Mouse (Mus musculus): ENCODE data around the gene Camta1. TPM values are rescaled to one million over a fixed set of nuclear protein-coding genes. Genes with fewer than 3 reads are reported as not detected.

Camta1 gene
- polyA plus RNA-seq, 1 experiment from 2014 or later, result 77.1 TPM

- WGBS, result 92% methylated on average over 7 of the region's 7 CpGs
- Histone ChIP-seq H3K9me3 (replicated peaks) (no peaks in the 10 kb centered on the region), H3K4me3 (replicated peaks) (no peak overlapping the region), H3K36me3 (no peaks in the 10 kb centered on the region), H3K9ac (no peak overlapping the region), H3K4me1 (no peaks in the 10 kb centered on the region), H3K4me2 (replicated peaks) (no peak overlapping the region), H3K27ac (replicated peaks) (no peak overlapping the region), H3K27me3 (no peaks in the 10 kb centered on the region)
- ATAC-seq (ENCODE audit: insufficient number of reproducible peaks, low FRiP score, low TSS enrichment, low read depth), result no peak
Measured at GRCm38 (mm10) chr4:150944707-150945106, 917.0 kb downstream of the Camta1 start.

- Histone ChIP-seq H3K9ac (no peak overlapping the region), H3K4me3 (replicated peaks) (no peak overlapping the region), H3K4me1 (no peaks in the 10 kb centered on the region; the same call in 1 of the 2 replicates), H3K9me3 (replicated peaks) (no peaks in the 10 kb centered on the region), H3K36me3 (no peaks in the 10 kb centered on the region), H3K27me3 (no peaks in the 10 kb centered on the region), H3K4me2 (replicated peaks) (no peak overlapping the region), H3K27ac (replicated peaks) (no peak overlapping the region)
- ATAC-seq (ENCODE audit: insufficient number of reproducible peaks, low FRiP score, low TSS enrichment, low read depth), result no peak
- WGBS, result 57% methylated on average over 13 of the region's 13 CpGs
Measured at GRCm38 (mm10) chr4:150939991-150940651, 921.6 kb downstream of the Camta1 start.

- H3K27me3 ChIP-seq, result no peaks in the 10 kb centered on the region
- ATAC-seq (ENCODE audit: insufficient number of reproducible peaks, low FRiP score, low TSS enrichment, low read depth), result no peak
- no peaks in the 10 kb centered on the region for H3K36me3 ChIP-seq
- H3K27ac ChIP-seq (replicated peaks), result no peak overlapping the region
- H3K9ac ChIP-seq, result no peak overlapping the region
- no peaks in the 10 kb centered on the region; the same call in 1 of the 2 replicates for H3K4me1 ChIP-seq
- no peaks in the 10 kb centered on the region for H3K9me3 ChIP-seq (replicated peaks)
- 40% methylated on average over 14 of the region's 14 CpGs for WGBS
- peak overlapping the region; percentile 29 for H3K4me2 ChIP-seq (replicated peaks)
- 0 out of 2 replicates have a peak overlapping the region, but pooled peaks have one; percentile 7 for H3K4me3 ChIP-seq (replicated peaks)
Measured at GRCm38 (mm10) chr4:150938063-150938452, 923.6 kb downstream of the Camta1 start.

GRCm38 (mm10) chr4:150937293-150938062, 924.2 kb downstream of the Camta1 start:
- peak overlapping the region; percentile 29 for H3K4me2 ChIP-seq (replicated peaks)

GRCm38 (mm10) chr4:150933503-150933902, 928.2 kb downstream of the Camta1 start:
- Histone ChIP-seq H3K27ac (replicated peaks) (no peak overlapping the region), H3K4me1 (no peaks in the 10 kb centered on the region; the same call in 1 of the 2 replicates), H3K4me3 (replicated peaks) (no peak overlapping the region), H3K36me3 (no peaks in the 10 kb centered on the region), H3K9ac (no peak overlapping the region), H3K9me3 (replicated peaks) (no peaks in the 10 kb centered on the region), H3K4me2 (replicated peaks) (no peak overlapping the region), H3K27me3 (peaks cover 5% of the 10 kb centered on the region; the same call in 1 of the 2 replicates)
- peak; percentile 29; the same call in 1 of the 2 replicates for ATAC-seq (ENCODE audit: insufficient number of reproducible peaks, low FRiP score, low TSS enrichment, low read depth)
- WGBS, result 68% methylated on average over 1 of the region's 1 CpGs

More at GRCm38 (mm10) chr4:150937293-150938062, 924.2 kb downstream of the Camta1 start:
- H3K4me1 ChIP-seq, result no peaks in the 10 kb centered on the region; the same call in 1 of the 2 replicates
- 60% methylated on average over 16 of the region's 16 CpGs for WGBS
- no peaks in the 10 kb centered on the region for H3K27me3 ChIP-seq
- no peak for ATAC-seq (ENCODE audit: insufficient number of reproducible peaks, low FRiP score, low TSS enrichment, low read depth)
- no peak overlapping the region for H3K9ac ChIP-seq
- H3K36me3 ChIP-seq, result no peaks in the 10 kb centered on the region
- no peaks in the 10 kb centered on the region for H3K9me3 ChIP-seq (replicated peaks)
- 0 out of 2 replicates have a peak overlapping the region, but pooled peaks have one; percentile 7 for H3K4me3 ChIP-seq (replicated peaks)
- no peak overlapping the region for H3K27ac ChIP-seq (replicated peaks)

- Histone ChIP-seq H3K9ac (no peak overlapping the region), H3K4me1 (no peaks in the 10 kb centered on the region), H3K27me3 (peaks cover 5% of the 10 kb centered on the region; the same call in 1 of the 2 replicates), H3K9me3 (replicated peaks) (no peaks in the 10 kb centered on the region), H3K4me3 (replicated peaks) (no peak overlapping the region), H3K36me3 (no peaks in the 10 kb centered on the region), H3K27ac (replicated peaks) (no peak overlapping the region), H3K4me2 (replicated peaks) (no peak overlapping the region)
- ATAC-seq (ENCODE audit: insufficient number of reproducible peaks, low FRiP score, low TSS enrichment, low read depth), result no peak
- WGBS, result 45% methylated on average over 10 of the region's 10 CpGs
Measured at GRCm38 (mm10) chr4:150927789-150928188, 933.9 kb downstream of the Camta1 start.

GRCm38 (mm10) chr4:150926924-150927705, 934.6 kb downstream of the Camta1 start:
- Histone ChIP-seq H3K27ac (replicated peaks) (no peak overlapping the region), H3K36me3 (no peaks in the 10 kb centered on the region), H3K4me3 (replicated peaks) (no peak overlapping the region), H3K4me1 (no peaks in the 10 kb centered on the region), H3K9me3 (replicated peaks) (no peaks in the 10 kb centered on the region), H3K4me2 (replicated peaks) (no peak overlapping the region), H3K9ac (no peak overlapping the region), H3K27me3 (peaks cover 5% of the 10 kb centered on the region; the same call in 1 of the 2 replicates)
- 45% methylated on average over 13 of the region's 14 CpGs for WGBS
- ATAC-seq (ENCODE audit: insufficient number of reproducible peaks, low FRiP score, low TSS enrichment, low read depth), result no peak

GRCm38 (mm10) chr4:150925923-150926322, 935.8 kb downstream of the Camta1 start:
- H3K36me3 ChIP-seq, result no peaks in the 10 kb centered on the region
- no peaks in the 10 kb centered on the region for H3K9me3 ChIP-seq (replicated peaks)
- peaks cover 5% of the 10 kb centered on the region; the same call in 1 of the 2 replicates for H3K27me3 ChIP-seq
- no peak overlapping the region for H3K9ac ChIP-seq
- no peak overlapping the region for H3K27ac ChIP-seq (replicated peaks)
- no peak for ATAC-seq (ENCODE audit: insufficient number of reproducible peaks, low FRiP score, low TSS enrichment, low read depth)
- no peak overlapping the region for H3K4me2 ChIP-seq (replicated peaks)
- WGBS, result 57% methylated on average over 5 of the region's 5 CpGs
- H3K4me1 ChIP-seq, result no peaks in the 10 kb centered on the region
- no peak overlapping the region for H3K4me3 ChIP-seq (replicated peaks)

- ATAC-seq (ENCODE audit: insufficient number of reproducible peaks, low FRiP score, low TSS enrichment, low read depth), result no peak
- H3K4me2 ChIP-seq (replicated peaks), result no peak overlapping the region
- H3K9ac ChIP-seq, result no peak overlapping the region
- no peak overlapping the region for H3K4me3 ChIP-seq (replicated peaks)
- 82% methylated on average over 6 of the region's 6 CpGs for WGBS
- no peaks in the 10 kb centered on the region for H3K27me3 ChIP-seq
- no peaks in the 10 kb centered on the region for H3K4me1 ChIP-seq
- no peak overlapping the region for H3K27ac ChIP-seq (replicated peaks)
- no peaks in the 10 kb centered on the region for H3K9me3 ChIP-seq (replicated peaks)
- H3K36me3 ChIP-seq, result no peaks in the 10 kb centered on the region
Measured at GRCm38 (mm10) chr4:150924936-150925335, 936.7 kb downstream of the Camta1 start.

- ATAC-seq (ENCODE audit: insufficient number of reproducible peaks, low FRiP score, low TSS enrichment, low read depth), result no peak
- Histone ChIP-seq H3K36me3 (no peaks in the 10 kb centered on the region), H3K27ac (replicated peaks) (no peak overlapping the region), H3K4me1 (no peaks in the 10 kb centered on the region), H3K9ac (no peak overlapping the region), H3K9me3 (replicated peaks) (no peaks in the 10 kb centered on the region), H3K27me3 (no peaks in the 10 kb centered on the region), H3K4me3 (replicated peaks) (no peak overlapping the region), H3K4me2 (replicated peaks) (no peak overlapping the region)
- WGBS, result 77% methylated on average over 13 of the region's 13 CpGs
Measured at GRCm38 (mm10) chr4:150924308-150924707, 937.4 kb downstream of the Camta1 start.

GRCm38 (mm10) chr4:150921206-150921605, 940.5 kb downstream of the Camta1 start:
- no peak for ATAC-seq (ENCODE audit: insufficient number of reproducible peaks, low FRiP score, low TSS enrichment, low read depth)
- 74% methylated on average over 8 of the region's 8 CpGs for WGBS
- Histone ChIP-seq H3K9me3 (replicated peaks) (no peaks in the 10 kb centered on the region), H3K27me3 (no peaks in the 10 kb centered on the region), H3K9ac (no peak overlapping the region), H3K27ac (replicated peaks) (no peak overlapping the region), H3K4me1 (no peaks in the 10 kb centered on the region), H3K4me2 (replicated peaks) (no peak overlapping the region), H3K36me3 (no peaks in the 10 kb centered on the region), H3K4me3 (replicated peaks) (no peak overlapping the region)
